Mouse (Mus musculus): ENCODE measurements around the gene Pmm2. TPM values are rescaled to one million over a fixed set of nuclear protein-coding genes. Genes with fewer than 3 reads are reported as not detected.

Pmm2 gene
- polyA plus RNA-seq, 1 experiment from 2014 or later = 50.5 TPM

GRCm38 (mm10) chr16:8663606-8664539 is 26.4 kb downstream of the Pmm2 start:
- Histone ChIP-seq H3K4me3 (no peak overlapping the region), H3K36me3 (peaks cover 93% of the 10 kb centered on the region), H3K4me1 (peaks cover 32% of the 10 kb centered on the region), H3K27me3 (ENCODE audit: low read depth, poor library complexity, severe bottlenecking) (no peaks in the 10 kb centered on the region), H3K27ac (replicated peaks) (no peak overlapping the region), H3K9me3 (replicated peaks) (no peaks in the 10 kb centered on the region)
- 91% methylated on average over 24 of the region's 24 CpGs for WGBS
- no peak for DNase-seq (ENCODE audit: low spot score)

GRCm38 (mm10) chr16:8665367-8665766 is 27.9 kb downstream of the Pmm2 start:
- no peak for DNase-seq (ENCODE audit: low spot score)
- Histone ChIP-seq H3K4me3 (no peak overlapping the region), H3K9me3 (replicated peaks) (no peaks in the 10 kb centered on the region), H3K36me3 (peaks cover 84% of the 10 kb centered on the region), H3K27ac (replicated peaks) (no peak overlapping the region; the same call in 1 of the 2 replicates), H3K27me3 (ENCODE audit: low read depth, poor library complexity, severe bottlenecking) (no peaks in the 10 kb centered on the region), H3K4me1 (peaks cover 47% of the 10 kb centered on the region)
- WGBS = 89% methylated on average over 5 of the region's 5 CpGs

DNA sequence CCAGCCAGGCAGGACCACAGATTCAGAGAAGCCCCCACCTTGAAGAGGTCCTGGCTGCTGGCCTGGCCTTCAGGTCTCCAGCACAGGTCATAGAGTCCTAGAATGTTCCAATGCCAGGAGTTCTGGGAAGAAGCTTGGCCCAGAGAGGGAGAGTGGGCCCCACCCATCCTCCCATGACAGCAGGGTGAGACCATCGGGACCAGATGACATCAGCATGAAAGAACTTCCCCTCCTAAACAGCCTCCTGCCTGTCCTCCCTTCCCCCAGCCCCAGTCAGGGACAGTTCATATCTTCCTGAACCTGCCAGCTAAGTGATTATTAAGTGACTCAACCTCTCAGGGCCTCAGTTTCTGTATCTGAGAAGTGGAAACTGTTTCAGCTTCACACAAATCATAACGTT is 29.0 kb downstream of the Pmm2 start:
- Histone ChIP-seq H3K4me1 (peaks cover 58% of the 10 kb centered on the region), H3K27me3 (ENCODE audit: low read depth, poor library complexity, severe bottlenecking) (no peaks in the 10 kb centered on the region), H3K4me3 (no peak overlapping the region), H3K9me3 (replicated peaks) (no peaks in the 10 kb centered on the region), H3K36me3 (peaks cover 74% of the 10 kb centered on the region), H3K27ac (replicated peaks) (no peak overlapping the region; the same call in 1 of the 2 replicates)
- no peak for DNase-seq (ENCODE audit: low spot score)
- WGBS = 83% methylated on average over 2 of the region's 2 CpGs

DNA sequence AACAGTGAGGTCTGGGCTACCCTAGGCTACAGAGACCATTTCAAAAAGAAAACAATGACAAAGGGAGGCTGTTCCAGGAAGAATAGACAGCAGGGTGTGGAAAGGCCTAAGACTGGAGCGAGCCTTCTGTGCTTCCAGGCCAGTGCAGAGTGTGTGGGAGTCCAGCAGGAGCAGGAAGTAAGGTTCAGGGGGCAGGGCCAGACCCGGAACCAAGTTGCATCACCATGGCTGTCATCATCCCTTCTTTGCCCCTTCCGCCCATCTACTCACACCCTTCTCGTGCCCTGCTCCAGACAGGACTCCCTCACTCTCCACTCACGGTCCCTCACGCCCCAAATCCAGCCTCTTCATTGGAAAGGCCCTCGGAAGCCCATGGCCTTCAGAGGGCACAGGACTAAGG is 29.8 kb downstream of the Pmm2 start:
- Histone ChIP-seq H3K4me3 (no peak overlapping the region), H3K27me3 (ENCODE audit: low read depth, poor library complexity, severe bottlenecking) (no peaks in the 10 kb centered on the region), H3K4me1 (peaks cover 65% of the 10 kb centered on the region), H3K9me3 (replicated peaks) (no peaks in the 10 kb centered on the region), H3K36me3 (peaks cover 66% of the 10 kb centered on the region), H3K27ac (replicated peaks) (peak overlapping the region; percentile 69)
- 87% methylated on average over 7 of the region's 7 CpGs for WGBS
- no peak for DNase-seq (ENCODE audit: low spot score)

DNA sequence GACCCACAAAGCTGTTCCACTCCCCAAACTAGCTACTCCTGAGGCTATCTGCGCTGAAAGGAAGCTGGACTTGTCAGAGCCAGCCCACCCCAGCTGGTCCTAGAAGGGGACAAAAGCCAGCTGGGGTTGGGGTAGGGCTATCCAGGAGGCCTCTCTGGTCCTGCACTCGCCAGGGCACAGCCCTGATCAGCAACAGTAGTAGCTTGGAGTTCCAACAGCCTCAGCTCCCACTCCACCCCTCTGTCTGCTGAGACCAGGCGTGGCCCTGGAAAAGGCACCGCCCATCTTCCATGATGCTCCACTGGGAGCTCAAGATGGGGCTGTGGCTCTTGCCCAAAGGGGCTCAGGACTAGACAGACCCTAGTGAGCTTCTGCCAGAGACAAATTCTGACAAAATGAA is 30.3 kb downstream of the Pmm2 start:
- Histone ChIP-seq H3K9me3 (replicated peaks) (no peaks in the 10 kb centered on the region), H3K27ac (replicated peaks) (peak overlapping the region; percentile 69), H3K36me3 (peaks cover 61% of the 10 kb centered on the region), H3K4me3 (no peak overlapping the region), H3K27me3 (ENCODE audit: low read depth, poor library complexity, severe bottlenecking) (peaks cover 4% of the 10 kb centered on the region), H3K4me1 (peaks cover 68% of the 10 kb centered on the region)
- DNase-seq (ENCODE audit: low spot score) = no peak
- 68% methylated on average over 4 of the region's 4 CpGs for WGBS

DNA sequence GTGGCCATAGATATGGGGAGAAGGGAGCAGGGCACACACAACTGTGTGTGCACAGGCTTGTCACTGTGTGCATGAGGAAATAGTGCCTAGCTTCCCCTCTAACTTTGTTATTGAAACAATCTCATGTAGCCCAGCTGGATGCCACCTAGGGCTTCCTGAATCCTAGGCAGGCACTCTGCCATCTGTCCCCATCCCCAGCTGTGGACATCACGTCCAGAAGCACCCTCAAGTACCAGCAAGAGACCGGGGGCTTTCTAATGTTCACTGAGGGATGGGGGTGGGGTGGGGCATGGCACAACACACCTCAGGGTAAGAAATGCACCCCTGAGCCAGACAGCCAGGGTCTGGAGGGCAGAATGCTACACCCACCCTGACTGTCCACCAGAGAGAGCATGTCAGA is 30.9 kb downstream of the Pmm2 start:
- Histone ChIP-seq H3K4me3 (peak overlapping the region; percentile 5; the same call in 1 of the 2 replicates), H3K4me1 (peaks cover 68% of the 10 kb centered on the region), H3K9me3 (replicated peaks) (no peaks in the 10 kb centered on the region), H3K27ac (replicated peaks) (peak overlapping the region; percentile 89; the same call in 1 of the 2 replicates), H3K36me3 (peaks cover 55% of the 10 kb centered on the region), H3K27me3 (ENCODE audit: low read depth, poor library complexity, severe bottlenecking) (peaks cover 10% of the 10 kb centered on the region)
- 83% methylated on average over 2 of the region's 2 CpGs for WGBS
- no peak for DNase-seq (ENCODE audit: low spot score)

GRCm38 (mm10) chr16:8669432-8669831 is 32.0 kb downstream of the Pmm2 start:
- H3K9me3 ChIP-seq (replicated peaks) = no peaks in the 10 kb centered on the region
- peaks cover 72% of the 10 kb centered on the region for H3K4me1 ChIP-seq
- peak overlapping the region; percentile 66 for H3K4me3 ChIP-seq
- H3K27ac ChIP-seq (replicated peaks) = peak overlapping the region; percentile 89
- H3K36me3 ChIP-seq = peaks cover 45% of the 10 kb centered on the region
- 50% methylated on average over 5 of the region's 5 CpGs for WGBS
- H3K27me3 ChIP-seq (ENCODE audit: low read depth, poor library complexity, severe bottlenecking) = peaks cover 19% of the 10 kb centered on the region
- no peak for DNase-seq (ENCODE audit: low spot score)

DNA sequence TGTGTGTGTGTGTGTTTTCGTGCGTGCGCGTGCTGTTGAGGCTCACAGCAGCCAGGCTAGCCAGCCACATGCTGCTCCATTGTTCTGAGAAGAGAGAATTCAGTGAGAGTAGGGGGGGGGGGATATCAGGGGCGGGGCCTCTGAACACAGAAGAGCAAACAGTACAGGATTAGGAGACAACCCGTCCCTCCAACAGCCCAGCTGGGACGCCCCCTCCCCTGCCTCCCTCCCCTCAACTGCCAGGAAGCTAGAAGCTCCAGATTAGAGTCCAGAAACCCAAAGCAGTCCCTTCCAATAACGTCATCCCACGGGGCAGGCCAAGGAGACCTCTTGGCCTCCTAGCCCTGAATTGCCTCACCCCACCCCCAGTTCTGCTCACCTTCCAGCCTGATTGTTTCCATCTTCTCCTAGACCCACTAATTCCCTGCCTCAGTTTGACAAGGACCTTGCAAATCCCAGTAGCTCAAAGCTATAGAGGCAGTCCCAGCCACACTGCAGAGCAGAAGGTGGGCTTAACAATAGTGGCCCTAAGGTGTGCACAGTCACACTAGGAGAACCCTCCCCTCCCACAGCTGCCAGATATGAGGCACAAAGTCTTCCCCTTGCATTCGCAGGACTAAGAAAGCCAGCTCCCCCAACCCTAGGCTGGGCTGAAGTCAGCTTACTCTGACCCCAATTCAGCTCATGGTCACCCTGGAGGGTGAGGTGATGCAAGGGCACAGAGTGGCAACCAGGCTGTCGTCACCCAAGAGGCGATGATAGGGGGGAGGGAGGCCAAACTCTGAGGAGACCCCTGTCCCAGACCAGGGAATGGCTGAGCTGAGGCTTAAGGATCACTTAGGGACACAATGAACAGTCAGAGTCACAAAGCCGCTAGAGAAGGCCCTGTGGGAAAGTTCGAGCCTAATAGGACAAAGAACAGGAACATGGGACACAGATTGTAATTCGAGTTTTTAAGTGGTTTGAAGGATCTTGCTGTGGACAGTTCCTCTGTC is 32.9 kb downstream of the Pmm2 start:
- whole genome bisulfite sequencing = 3% methylated on average over 14 of the region's 15 CpGs
- peaks cover 70% of the 10 kb centered on the region for H3K4me1 ChIP-seq
- H3K27me3 ChIP-seq (ENCODE audit: low read depth, poor library complexity, severe bottlenecking) = peaks cover 19% of the 10 kb centered on the region
- peak overlapping the region; percentile 89 for H3K27ac ChIP-seq (replicated peaks)
- peak; percentile 84 for DNase-seq (ENCODE audit: low spot score)
- no peaks in the 10 kb centered on the region for H3K9me3 ChIP-seq (replicated peaks)
- peaks cover 37% of the 10 kb centered on the region for H3K36me3 ChIP-seq
- H3K4me3 ChIP-seq = peak overlapping the region; percentile 66

- DNase-seq (ENCODE audit: low spot score) = peak; percentile 96
- Histone ChIP-seq H3K4me3 (peak within 1 kb of the TSS; percentile 66), H3K36me3 (peaks cover 25% of the 10 kb centered on the region), H3K27me3 (ENCODE audit: low read depth, poor library complexity, severe bottlenecking) (peaks cover 19% of the 10 kb centered on the region), H3K27ac (replicated peaks) (peak within 1 kb of the TSS; percentile 89), H3K4me1 (peaks cover 57% of the 10 kb centered on the region), H3K9me3 (replicated peaks) (no peaks in the 10 kb centered on the region)
- under 1% methylated on average over 67 of the region's 67 CpGs for WGBS
Observed at GRCm38 (mm10) chr16:8671551-8672349, 34.3 kb downstream of the Pmm2 start, which contains the start of gene Carhsp1. Gene Carhsp1, minus strand, starts transcription at chr16:8672155.

DNA sequence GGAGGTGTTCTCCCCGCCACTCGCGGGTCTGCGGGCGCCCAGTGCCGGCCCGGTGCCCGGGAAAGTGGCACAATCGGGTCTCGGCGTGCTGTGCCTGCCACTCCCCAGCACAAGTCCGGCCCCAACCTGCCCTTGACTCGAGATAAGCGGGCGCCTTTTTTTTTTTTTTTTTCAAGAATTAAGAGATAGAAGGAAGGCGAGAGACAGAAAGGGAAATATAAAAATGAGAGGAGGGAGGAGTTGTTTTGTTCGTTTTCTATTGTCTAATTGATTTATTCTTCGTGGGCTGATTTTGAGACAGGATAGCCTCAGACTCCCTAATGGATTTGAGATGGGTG is 34.8 kb downstream of the Pmm2 start:
- Histone ChIP-seq H3K36me3 (peaks cover 20% of the 10 kb centered on the region), H3K9me3 (replicated peaks) (no peaks in the 10 kb centered on the region), H3K27ac (replicated peaks) (peak overlapping the region; percentile 89), H3K27me3 (ENCODE audit: low read depth, poor library complexity, severe bottlenecking) (peaks cover 19% of the 10 kb centered on the region), H3K4me1 (peaks cover 56% of the 10 kb centered on the region), H3K4me3 (peak overlapping the region; percentile 66)
- DNase-seq (ENCODE audit: low spot score) = no peak
- 1% methylated on average over 18 of the region's 18 CpGs for WGBS

GRCm38 (mm10) chr16:8672811-8673210 is 35.3 kb downstream of the Pmm2 start:
- H3K36me3 ChIP-seq = peaks cover 16% of the 10 kb centered on the region
- H3K27ac ChIP-seq (replicated peaks) = no peak overlapping the region
- peaks cover 19% of the 10 kb centered on the region for H3K27me3 ChIP-seq (ENCODE audit: low read depth, poor library complexity, severe bottlenecking)
- DNase-seq (ENCODE audit: low spot score) = no peak
- no peaks in the 10 kb centered on the region for H3K9me3 ChIP-seq (replicated peaks)
- peak overlapping the region; percentile 66; the same call in 1 of the 2 replicates for H3K4me3 ChIP-seq
- H3K4me1 ChIP-seq = peaks cover 51% of the 10 kb centered on the region

DNA sequence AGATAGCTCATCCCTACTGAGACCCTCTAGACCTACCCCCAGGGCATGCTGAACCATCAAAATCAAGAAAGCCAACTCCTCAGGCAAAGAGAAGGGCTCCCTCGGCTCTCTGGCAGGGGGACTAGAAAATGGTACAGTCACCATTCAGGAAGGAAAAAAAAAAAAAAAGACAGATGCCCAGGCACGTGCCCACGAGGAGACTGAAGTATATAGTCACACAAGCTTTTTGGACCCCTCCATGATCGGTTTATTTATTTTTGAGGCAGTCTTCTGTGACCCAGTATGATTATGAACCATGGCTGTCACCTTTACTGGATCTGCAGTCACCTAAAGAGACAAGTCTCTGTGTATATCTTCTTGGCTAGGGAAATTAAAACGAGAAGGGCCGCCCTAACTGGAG is 35.9 kb downstream of the Pmm2 start:
- peaks cover 11% of the 10 kb centered on the region for H3K36me3 ChIP-seq
- H3K9me3 ChIP-seq (replicated peaks) = no peaks in the 10 kb centered on the region
- no peak for DNase-seq (ENCODE audit: low spot score)
- peaks cover 46% of the 10 kb centered on the region for H3K4me1 ChIP-seq
- no peak overlapping the region for H3K4me3 ChIP-seq
- peaks cover 19% of the 10 kb centered on the region for H3K27me3 ChIP-seq (ENCODE audit: low read depth, poor library complexity, severe bottlenecking)
- 76% methylated on average over 6 of the region's 6 CpGs for WGBS
- H3K27ac ChIP-seq (replicated peaks) = no peak overlapping the region

Measured in midbrain, embryonic 10.5 days (tissue).